Mouse (Mus musculus): ENCODE results near the gene Afap1l2.

DNA sequence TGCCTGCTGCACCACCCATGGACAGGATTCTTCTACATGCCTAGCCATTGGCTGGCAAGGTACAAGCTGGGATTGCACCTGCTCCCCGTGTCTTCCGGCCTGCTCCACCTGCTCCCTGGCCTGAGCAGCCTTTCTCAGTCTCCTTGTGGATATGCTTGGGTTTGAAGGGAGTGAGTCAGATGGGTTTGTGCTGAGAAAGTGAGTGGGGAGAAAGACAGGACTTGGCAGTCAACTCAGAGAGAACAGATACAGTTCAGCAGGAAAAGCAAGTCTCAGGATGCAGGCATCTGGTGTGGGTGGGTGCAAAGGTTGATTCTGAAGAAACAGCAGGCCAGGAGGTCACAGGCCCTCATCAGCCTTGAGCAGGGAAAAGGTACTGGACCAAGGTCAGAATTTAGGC lies 27.2 kb downstream of the Afap1l2 start:
- TF ChIP-seq POLR2A (IDR thresholded peaks at IDR 0.05; ENCODE audit: borderline replicate concordance, control insufficient read depth, low read depth, low read length) (no peak), CTCF (IDR thresholded peaks at IDR 0.05; ENCODE audit: control insufficient read depth, insufficient read depth, low read length) (no peak)

All from bone marrow, adult 2 months (tissue).